Mouse (Mus musculus) heart, postnatal 0 days (tissue): Measurements from ENCODE around the gene Sardh. TPM values are rescaled to one million over a fixed set of nuclear protein-coding genes. Genes with fewer than 3 reads are reported as not detected.

Experiments used
- ATAC-seq: fragments of 200-750 bp; cut with Nextera tagmentation; 2 replicates; pipeline ENCODE4 v1.8.0; 2017; ENCODE audit warnings: low read depth, moderate number of reproducible peaks, moderate library complexity; ENCODE audit not compliant: insufficient read depth
- DNase-seq: peaks from one replicate; pipeline ENCODE4 v3.0.0-alpha.2; 2016; ENCODE audit warnings: low spot score
- H3K27ac ChIP-seq: fragments of 300-500 bp; sonication (generic); 2 replicates; pipeline ENCODE4 v1.5.1; 2014; ENCODE audit warnings: low read depth, mild to moderate bottlenecking
- H3K27me3 ChIP-seq: fragments of 300-500 bp; sonication (generic); 2 replicates; pipeline ENCODE4 v1.6.1; 2014; ENCODE audit warnings: low read length, mixed read lengths; ENCODE audit not compliant: control insufficient read depth, insufficient read depth
- H3K36me3 ChIP-seq: fragments of 300-500 bp; sonication (generic); replicated peaks from 2 replicates; pipeline ENCODE4 v1.6.1; 2014; ENCODE audit warnings: low read length, mixed read lengths; ENCODE audit not compliant: control insufficient read depth, insufficient read depth
- H3K4me1 ChIP-seq: fragments of 300-500 bp; sonication (generic); 2 replicates; pipeline ENCODE4 v1.6.1; 2014; ENCODE audit warnings: antibody characterized with exemption; ENCODE audit not compliant: control insufficient read depth, insufficient read depth
- H3K4me2 ChIP-seq: fragments of 300-500 bp; sonication (generic); 2 replicates; pipeline ENCODE4 v1.6.1; 2014; ENCODE audit warnings: low read depth, mild to moderate bottlenecking, low read length, moderate library complexity
- H3K4me3 ChIP-seq: fragments of 300-500 bp; sonication (generic); 2 replicates; pipeline ENCODE4 v1.5.1; 2014; ENCODE audit warnings: low read depth, low read length
- H3K9ac ChIP-seq: fragments of 300-500 bp; sonication (generic); replicated peaks from 2 replicates; pipeline ENCODE4 v1.6.1; 2014; ENCODE audit warnings: low read depth, low read length, mixed read lengths
- H3K9me3 ChIP-seq: fragments of 300-500 bp; sonication (generic); replicated peaks from 2 replicates; pipeline ENCODE4 v1.6.1; 2016; ENCODE audit warnings: low read length; ENCODE audit not compliant: control insufficient read depth
- CTCF ChIP-seq: IDR thresholded peaks from 2 replicates; pipeline ENCODE4 v1.5.1; 2016; ENCODE audit warnings: antibody characterized with exemption, control low read depth, low read depth
- EP300 ChIP-seq: IDR thresholded peaks from 2 replicates; pipeline ENCODE4 v1.6.1; 2016; ENCODE audit warnings: antibody characterized with exemption, low read depth
- WGBS: fragments of 180-500 bp; shearing (Covaris S2); extraction: QIAGEN DNeasy Blood & Tissue Kit; methylation state at CpG from one replicate; pipeline ENCODE4 v1.1.7; 2014; 5-methylcytosine and 5-hydroxymethylcytosine counted together
- polyA plus RNA-seq: library from polyadenylated mRNA; unstranded; fragments of >200 nt; fragmentation: Nextera tagmentation; extraction: Ambion mirVana; gene quantifications from 2 replicates; pipeline ENCODE4 v1.2.1, GENCODE M21; 2015
- total RNA-seq: library from RNA; depleted of rRNA; stranded (reverse); fragments of >200 nt; gene quantifications from 2 replicates; pipeline ENCODE4 v1.2.3, GENCODE M21; 2014; ENCODE audit warnings: low replicate concordance

The Sardh gene
- total and polyA plus RNA-seq, 2 experiments from 2014 or later: 20.7 to 31.6 TPM

GRCm38 (mm10) chr2:27164796-27165590 is 83.1 kb downstream of the Sardh start, which contains the start of gene Dbh:
Gene Dbh, plus strand, starts transcription at chr2:27165233.
- Histone ChIP-seq H3K9me3 (no peaks in the 10 kb centered on the region), H3K27me3 (no peaks in the 10 kb centered on the region), H3K4me2 (no peak within 1 kb of the TSS), H3K27ac (no peak within 1 kb of the TSS), H3K9ac (no peak within 1 kb of the TSS), H3K4me1 (no peaks in the 10 kb centered on the region), H3K36me3 (no peaks in the 10 kb centered on the region), H3K4me3 (no peak within 1 kb of the TSS)
- 81% methylated on average over 12 of the region's 12 CpGs for WGBS
- no peak for ATAC-seq
- DNase-seq: no peak
- TF ChIP-seq EP300: no peak
- TF ChIP-seq CTCF: no peak

- ATAC-seq (no peak), DNase-seq (no peak)
- H3K9me3 ChIP-seq: no peaks in the 10 kb centered on the region
- no peak overlapping the region for H3K27ac ChIP-seq
- H3K36me3 ChIP-seq: no peaks in the 10 kb centered on the region
- no peak overlapping the region for H3K9ac ChIP-seq
- TF ChIP-seq CTCF: no peak
- no peak for TF ChIP-seq EP300
- no peaks in the 10 kb centered on the region for H3K27me3 ChIP-seq
- H3K4me1 ChIP-seq: no peaks in the 10 kb centered on the region
- H3K4me2 ChIP-seq: no peak overlapping the region
- no peak overlapping the region for H3K4me3 ChIP-seq
- 56% methylated on average over 5 of the region's 5 CpGs for WGBS
Observed at GRCm38 (mm10) chr2:27163851-27164250, 84.3 kb downstream of the Sardh start.

GRCm38 (mm10) chr2:27162656-27163055 is 85.5 kb downstream of the Sardh start:
- no peaks in the 10 kb centered on the region for H3K9me3 ChIP-seq
- H3K36me3 ChIP-seq: no peaks in the 10 kb centered on the region
- no peak overlapping the region for H3K9ac ChIP-seq
- TF ChIP-seq CTCF: no peak
- TF ChIP-seq EP300: no peak
- H3K4me2 ChIP-seq: no peak overlapping the region
- DNase-seq (no peak), ATAC-seq (no peak)
- no peak overlapping the region for H3K4me3 ChIP-seq
- 42% methylated on average over 11 of the region's 11 CpGs for WGBS
- no peaks in the 10 kb centered on the region for H3K4me1 ChIP-seq
- H3K27ac ChIP-seq: no peak overlapping the region
- H3K27me3 ChIP-seq: no peaks in the 10 kb centered on the region

GRCm38 (mm10) chr2:27161526-27161925 is 86.6 kb downstream of the Sardh start:
- ATAC-seq: no peak
- no peaks in the 10 kb centered on the region for H3K27me3 ChIP-seq
- WGBS: 88% methylated on average over 2 of the region's 2 CpGs

GRCm38 (mm10) chr2:27156596-27156995 is 91.5 kb downstream of the Sardh start:
- no peak overlapping the region for H3K9ac ChIP-seq
- no peaks in the 10 kb centered on the region for H3K27me3 ChIP-seq
- ATAC-seq: no peak
- no peaks in the 10 kb centered on the region for H3K4me1 ChIP-seq
- H3K27ac ChIP-seq: no peak overlapping the region
- 81% methylated on average over 6 of the region's 6 CpGs for WGBS
- H3K4me3 ChIP-seq: no peak overlapping the region
- no peak overlapping the region for H3K4me2 ChIP-seq
- no peaks in the 10 kb centered on the region for H3K9me3 ChIP-seq
- H3K36me3 ChIP-seq: no peaks in the 10 kb centered on the region
- no peak for DNase-seq
- TF ChIP-seq CTCF: no peak
- TF ChIP-seq EP300: no peak

More at GRCm38 (mm10) chr2:27161526-27161925, 86.6 kb downstream of the Sardh start:
- Histone ChIP-seq H3K4me2 (no peak overlapping the region), H3K36me3 (no peaks in the 10 kb centered on the region), H3K9ac (no peak overlapping the region), H3K9me3 (no peaks in the 10 kb centered on the region), H3K4me1 (no peaks in the 10 kb centered on the region), H3K27ac (no peak overlapping the region), H3K4me3 (no peak overlapping the region)
- TF ChIP-seq CTCF: no peak
- TF ChIP-seq EP300: no peak
- DNase-seq: no peak
